Comparison of ENCODE assay signal across 10 mouse cellular contexts in the genomic region with DNA sequence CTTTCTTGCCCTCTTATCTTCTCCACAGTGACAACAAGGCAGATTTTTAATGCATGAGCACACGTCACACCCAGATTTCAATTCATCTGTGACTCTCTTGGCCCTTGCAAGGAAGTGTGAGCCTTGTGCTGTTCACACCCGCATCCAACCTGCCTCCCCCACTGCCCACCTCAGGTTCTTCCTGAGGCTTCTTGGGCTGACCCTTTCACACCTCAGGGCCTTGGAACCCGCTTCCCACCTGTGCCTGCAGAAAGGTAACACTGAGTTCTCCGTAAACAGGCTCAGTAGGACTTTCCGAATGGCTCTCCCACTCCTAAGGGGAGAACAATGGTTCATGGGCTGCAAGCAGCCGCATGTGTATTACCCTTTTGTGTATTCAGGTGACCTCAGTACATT. TPM values are rescaled to one million over a fixed set of nuclear protein-coding genes. Genes with fewer than 3 reads are reported as not detected.
DNase-seq lines count a peak whose midpoint lies in the region; ATAC-seq lines count a peak whose summit lies in the region.
"Had no signal": no experiment of that assay in that cellular context is flagged by ENCODE, and none has a peak within 500 bp of the region (broad histone marks: within the 10 kb centered on the region; RNA-seq: fewer than 3 reads in every experiment).

No protein-coding gene starts in this region.

- H3K4me1 ChIP-seq in heart, embryonic 15.5 days (replicated peaks) = peaks cover 29% of the 10 kb centered on the region
- peaks cover 41% of the 10 kb centered on the region for H3K4me1 ChIP-seq in liver, embryonic 15.5 days (replicated peaks)
- H3K4me1 ChIP-seq in limb, embryonic 10.5 days = peaks cover 10% of the 10 kb centered on the region

- WGBS in heart, embryonic 15.5 days = 70% methylated on average over 6 of the region's 6 CpGs
- 67% methylated on average over 6 of the region's 6 CpGs for WGBS in liver, embryonic 15.5 days (ENCODE audit: insufficient replicate concordance)
- WGBS in limb, embryonic 10.5 days = 60% methylated on average over 6 of the region's 6 CpGs

- no peak for DNase-seq in heart, adult 9 months (ENCODE audit: low spot score in 2 of 2)
- peak; percentile 15 to 28 for DNase-seq in spleen, postnatal 36 days (ENCODE audit: low spot score in 2 of 2)
- no peak for DNase-seq in spleen, postnatal 14 days (ENCODE audit: low spot score in 2 of 2)
- DNase-seq in left cerebral cortex, adult 9 months (ENCODE audit: low spot score in 2 of 2) = no peak
- no peak for DNase-seq in limb, embryonic 10.5 days (ENCODE audit: low spot score)
- no peak for DNase-seq in yolk sac, embryonic 10.5 days (ENCODE audit: low spot score)
- DNase-seq: right cerebral cortex, postnatal 4 days; thymus, postnatal 25 days had no signal

- H3K36me3 ChIP-seq in heart, embryonic 15.5 days = no peaks in the 10 kb centered on the region
- H3K36me3 ChIP-seq in liver, embryonic 15.5 days (replicated peaks) = no peaks in the 10 kb centered on the region
- H3K36me3 ChIP-seq in limb, embryonic 10.5 days = no peaks in the 10 kb centered on the region

- ATAC-seq in heart, embryonic 15.5 days (replicated peaks; ENCODE audit: insufficient number of reproducible peaks, insufficient read depth, low FRiP score, low read depth) = 0 out of 2 replicates have a peak, but pooled peaks have one; percentile 18
- no peak for ATAC-seq in liver, embryonic 15.5 days (ENCODE audit: insufficient read depth)

- no peak overlapping the region for H3K4me3 ChIP-seq in heart, embryonic 15.5 days
- H3K4me3 ChIP-seq in liver, embryonic 15.5 days (replicated peaks) = no peak overlapping the region
- H3K4me3 ChIP-seq in limb, embryonic 10.5 days = no peak overlapping the region

- no peak overlapping the region for H3K4me2 ChIP-seq in heart, embryonic 15.5 days
- H3K4me2 ChIP-seq in liver, embryonic 15.5 days = no peak overlapping the region

- no peak overlapping the region for H3K9ac ChIP-seq in heart, embryonic 15.5 days
- no peak overlapping the region for H3K9ac ChIP-seq in liver, embryonic 15.5 days

- no peaks in the 10 kb centered on the region for H3K27me3 ChIP-seq in heart, embryonic 15.5 days
- no peaks in the 10 kb centered on the region for H3K27me3 ChIP-seq in liver, embryonic 15.5 days
- no peaks in the 10 kb centered on the region for H3K27me3 ChIP-seq in limb, embryonic 10.5 days (ENCODE audit: low read depth, poor library complexity, severe bottlenecking)

- H3K9me3 ChIP-seq in heart, embryonic 15.5 days (replicated peaks) = no peaks in the 10 kb centered on the region
- H3K9me3 ChIP-seq in liver, embryonic 15.5 days (replicated peaks) = no peaks in the 10 kb centered on the region
- no peaks in the 10 kb centered on the region for H3K9me3 ChIP-seq in limb, embryonic 10.5 days (replicated peaks)

- H3K27ac ChIP-seq in heart, embryonic 15.5 days = peak overlapping the region; percentile 12; the same call in 1 of the 2 replicates
- 0 out of 2 replicates have a peak overlapping the region, but pooled peaks have one; percentile 20 for H3K27ac ChIP-seq in liver, embryonic 15.5 days (replicated peaks)
- H3K27ac ChIP-seq in limb, embryonic 10.5 days = no peak overlapping the region

RNA-seq across cellular contexts. Expression of a gene that starts 15.8 kb away (rescaled TPM):
- 68.4 and 74.8 TPM in 2 replicates for polyA plus RNA-seq in heart, embryonic 15.5 days (2015; fragmentation: Nextera tagmentation; extraction: Ambion mirVana)
- 23.4 and 30.1 TPM in 2 replicates for polyA plus RNA-seq in liver, embryonic 15.5 days (2015; fragmentation: Nextera tagmentation; extraction: Ambion mirVana)
- polyA plus RNA-seq in limb, embryonic 10.5 days (2016; fragmentation: Nextera tagmentation; extraction: Ambion mirVana) = 23.7 and 34.1 TPM in 2 replicates

RNA-seq across cellular contexts. Expression of a gene that starts 55.6 kb away (rescaled TPM):
- polyA plus RNA-seq in heart, embryonic 15.5 days (2015; fragmentation: Nextera tagmentation; extraction: Ambion mirVana) = not detected in 2 replicates
- polyA plus RNA-seq in liver, embryonic 15.5 days (2015; fragmentation: Nextera tagmentation; extraction: Ambion mirVana) = not detected in 2 replicates
- not detected in 2 replicates for polyA plus RNA-seq in limb, embryonic 10.5 days (2016; fragmentation: Nextera tagmentation; extraction: Ambion mirVana)

RNA-seq across cellular contexts. Expression of a gene that starts 58.4 kb away (rescaled TPM):
- 11.4 and 12.8 TPM in 2 replicates for polyA plus RNA-seq in heart, embryonic 15.5 days (2015; fragmentation: Nextera tagmentation; extraction: Ambion mirVana)
- polyA plus RNA-seq in liver, embryonic 15.5 days (2015; fragmentation: Nextera tagmentation; extraction: Ambion mirVana) = 0.12 and 0.14 TPM in 2 replicates
- 3.2 and 6.0 TPM in 2 replicates for polyA plus RNA-seq in limb, embryonic 10.5 days (2016; fragmentation: Nextera tagmentation; extraction: Ambion mirVana)

Comparison
In these comparisons a context has a peak if more than half of its experiments do, and no peak if none do; other contexts are left out.
1. DNase-seq: peak in spleen, postnatal 36 days (2 of 2); none in heart, adult 9 months (0 of 2), spleen, postnatal 14 days (0 of 2), left cerebral cortex, adult 9 months (0 of 2), limb, embryonic 10.5 days (single experiment) and yolk sac, embryonic 10.5 days (single experiment).